Mouse (Mus musculus) liver, postnatal 0 days (tissue): Measurements from ENCODE around the gene Fosl1. TPM values are rescaled to one million over a fixed set of nuclear protein-coding genes. Genes with fewer than 3 reads are reported as not detected.
A peak's percentile ranks its signal among the peaks of the same experiment; 100 is the strongest.

ENCODE experiments used
- ATAC-seq: fragments of 200-750 bp; cut with Nextera tagmentation; 2 replicates; pipeline ENCODE4 v1.8.0; 2017; ENCODE audit warnings: mild to moderate bottlenecking, moderate library complexity
- DNase-seq: peaks from one replicate; pipeline ENCODE4 v3.0.0-alpha.2; 2016
- H3K27ac ChIP-seq: fragments of 300-500 bp; sonication (generic); 2 replicates; pipeline ENCODE4 v1.5.1; 2014; ENCODE audit warnings: antibody characterized with exemption, moderate library complexity, mild to moderate bottlenecking, low read depth
- H3K27me3 ChIP-seq: fragments of 300-500 bp; sonication (generic); 2 replicates; pipeline ENCODE4 v1.6.1; 2014; ENCODE audit warnings: low read length, control low read depth, mixed read lengths; ENCODE audit not compliant: insufficient read depth
- H3K36me3 ChIP-seq: fragments of 300-500 bp; sonication (generic); replicated peaks from 2 replicates; pipeline ENCODE4 v1.6.1; 2014; ENCODE audit warnings: mild to moderate bottlenecking, control low read depth, low read length, moderate library complexity, mixed read lengths; ENCODE audit not compliant: insufficient read depth
- H3K4me1 ChIP-seq: fragments of 300-500 bp; sonication (generic); 2 replicates; pipeline ENCODE4 v1.6.1; 2014; ENCODE audit warnings: antibody characterized with exemption, mild to moderate bottlenecking, control low read depth; ENCODE audit not compliant: insufficient read depth
- H3K4me2 ChIP-seq: fragments of 300-500 bp; sonication (generic); 2 replicates; pipeline ENCODE4 v1.6.1; 2014; ENCODE audit warnings: low read depth, mild to moderate bottlenecking, low read length, moderate library complexity, mixed read lengths
- H3K4me3 ChIP-seq: fragments of 300-500 bp; sonication (generic); 2 replicates; pipeline ENCODE4 v1.5.1; 2014; ENCODE audit warnings: low read depth, low read length
- H3K9ac ChIP-seq: fragments of 300-500 bp; sonication (generic); replicated peaks from 2 replicates; pipeline ENCODE4 v1.6.1; 2014; ENCODE audit warnings: mild to moderate bottlenecking, moderate library complexity
- H3K9me3 ChIP-seq: fragments of 300-500 bp; sonication (generic); 2 replicates; pipeline ENCODE4 v1.6.1; 2016; ENCODE audit warnings: mild to moderate bottlenecking, control low read depth, low read length, mixed read lengths
- CTCF ChIP-seq: sonication (generic); IDR thresholded peaks from 2 replicates; pipeline ENCODE4 v1.5.1; 2016; ENCODE audit warnings: antibody characterized with exemption, low read depth
- EP300 ChIP-seq: IDR thresholded peaks from 2 replicates; pipeline ENCODE4 v1.6.1; 2016; ENCODE audit warnings: antibody characterized with exemption, low read depth, mild to moderate bottlenecking
- WGBS: fragments of 180-500 bp; shearing (Covaris S2); extraction: QIAGEN DNeasy Blood & Tissue Kit; methylation state at CpG from one replicate; pipeline ENCODE4 v1.1.7; 2014; ENCODE audit not compliant: insufficient replicate concordance; 5-methylcytosine and 5-hydroxymethylcytosine counted together
- polyA plus RNA-seq: library from polyadenylated mRNA; unstranded; fragments of >200 nt; fragmentation: Nextera tagmentation; extraction: Ambion mirVana; gene quantifications from 2 replicates; pipeline ENCODE4 v1.2.1, GENCODE M21; 2015

Gene Fosl1
- polyA plus RNA-seq, 1 experiment from 2014 or later: not detected

DNA sequence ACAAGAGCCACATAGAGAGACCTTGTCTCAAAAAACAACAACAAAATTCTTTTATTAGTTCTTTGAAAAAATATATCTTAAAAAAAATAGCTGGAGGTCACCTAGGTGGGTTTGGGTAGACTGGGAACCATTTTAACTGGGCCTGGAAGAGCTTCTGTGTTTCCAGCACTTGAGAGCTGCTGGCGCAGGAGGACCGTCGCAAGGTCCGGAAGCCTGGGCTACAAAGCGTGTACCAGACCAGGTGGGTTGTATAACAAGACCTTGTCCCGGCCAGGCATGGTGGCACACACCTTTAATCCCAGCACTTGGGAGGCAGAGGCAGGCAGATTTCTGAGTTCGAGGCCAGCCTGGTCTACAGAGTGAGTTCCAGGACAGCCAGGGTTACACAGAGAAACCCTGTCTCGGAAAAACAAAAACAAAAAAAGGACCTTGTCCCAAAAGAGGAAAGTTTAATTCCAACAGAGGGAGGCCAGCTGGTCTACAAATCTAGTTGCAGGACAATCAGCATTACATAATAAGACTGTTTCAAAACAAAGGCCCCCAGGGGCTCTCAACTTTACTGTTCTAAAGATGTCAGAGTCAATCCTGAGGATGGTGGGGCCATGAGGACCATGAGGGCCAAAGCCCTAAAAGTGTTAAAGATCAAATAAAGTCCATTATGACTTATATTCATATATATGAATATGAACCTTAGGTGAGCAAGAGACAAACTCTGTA, 28.4 kb upstream of the Fosl1 start:
- DNase-seq (no peak), ATAC-seq (no peak)
- Histone ChIP-seq H3K36me3 (peaks cover 31% of the 10 kb centered on the region), H3K9ac (no peak overlapping the region), H3K4me1 (peaks cover 13% of the 10 kb centered on the region), H3K27me3 (no peaks in the 10 kb centered on the region), H3K4me3 (no peak overlapping the region), H3K27ac (no peak overlapping the region), H3K4me2 (no peak overlapping the region), H3K9me3 (no peaks in the 10 kb centered on the region)
- 92% methylated on average over 8 of the region's 8 CpGs for WGBS
- TF ChIP-seq CTCF (no peak), EP300 (no peak)

DNA sequence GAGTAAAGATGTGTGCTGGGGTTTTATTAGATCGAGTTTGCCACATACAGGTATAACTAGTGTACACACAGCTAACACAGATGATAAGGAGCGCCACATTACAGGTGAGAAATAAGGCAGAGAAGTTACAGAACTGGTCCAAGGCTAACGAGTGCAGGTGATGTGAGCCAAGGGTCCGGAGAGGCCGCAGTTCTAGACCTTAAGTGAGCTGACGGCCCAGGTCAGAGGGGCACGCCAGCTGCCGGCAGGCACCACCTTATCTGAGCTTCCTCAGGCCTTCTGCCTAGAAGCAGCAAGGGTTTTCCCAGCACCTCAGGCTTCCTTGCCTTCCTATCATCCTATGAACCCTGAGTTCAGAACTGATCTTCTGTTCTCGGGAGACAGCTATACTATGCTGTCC, 27.7 kb upstream of the Fosl1 start:
- Histone ChIP-seq H3K27ac (no peak overlapping the region), H3K9ac (no peak overlapping the region), H3K36me3 (peaks cover 31% of the 10 kb centered on the region), H3K9me3 (no peaks in the 10 kb centered on the region), H3K4me3 (no peak overlapping the region), H3K4me1 (peaks cover 11% of the 10 kb centered on the region), H3K27me3 (no peaks in the 10 kb centered on the region), H3K4me2 (no peak overlapping the region)
- ATAC-seq: no peak
- no peak for TF ChIP-seq EP300
- TF ChIP-seq CTCF: no peak
- DNase-seq: no peak
- 73% methylated on average over 9 of the region's 9 CpGs for WGBS

DNA sequence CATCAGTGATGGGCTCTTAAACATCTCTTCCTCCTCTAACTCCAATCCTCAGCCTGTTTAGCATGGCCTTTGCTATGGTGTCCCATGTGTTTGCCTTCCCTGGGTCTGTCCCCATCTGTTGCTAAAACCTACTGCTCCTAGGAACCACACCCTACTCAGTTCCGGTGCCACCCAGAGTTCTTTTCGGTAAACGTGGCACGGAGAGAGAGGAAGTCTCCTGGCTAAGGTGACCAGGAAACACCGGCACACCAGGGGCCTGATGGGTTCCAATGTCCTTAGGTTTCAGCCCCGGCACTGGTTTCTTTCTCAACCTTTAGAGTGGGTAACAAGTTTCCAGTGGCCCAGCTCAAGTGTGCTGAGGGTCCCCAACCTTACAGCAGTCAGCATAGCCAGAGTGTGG, 26.8 kb upstream of the Fosl1 start:
- Histone ChIP-seq H3K27ac (no peak overlapping the region), H3K9ac (no peak overlapping the region), H3K4me3 (no peak overlapping the region), H3K9me3 (no peaks in the 10 kb centered on the region), H3K27me3 (no peaks in the 10 kb centered on the region), H3K36me3 (peaks cover 31% of the 10 kb centered on the region), H3K4me2 (no peak overlapping the region), H3K4me1 (peaks cover 11% of the 10 kb centered on the region)
- TF ChIP-seq EP300: no peak
- no peak for TF ChIP-seq CTCF
- no peak for DNase-seq
- 78% methylated on average over 6 of the region's 6 CpGs for WGBS
- ATAC-seq: no peak

DNA sequence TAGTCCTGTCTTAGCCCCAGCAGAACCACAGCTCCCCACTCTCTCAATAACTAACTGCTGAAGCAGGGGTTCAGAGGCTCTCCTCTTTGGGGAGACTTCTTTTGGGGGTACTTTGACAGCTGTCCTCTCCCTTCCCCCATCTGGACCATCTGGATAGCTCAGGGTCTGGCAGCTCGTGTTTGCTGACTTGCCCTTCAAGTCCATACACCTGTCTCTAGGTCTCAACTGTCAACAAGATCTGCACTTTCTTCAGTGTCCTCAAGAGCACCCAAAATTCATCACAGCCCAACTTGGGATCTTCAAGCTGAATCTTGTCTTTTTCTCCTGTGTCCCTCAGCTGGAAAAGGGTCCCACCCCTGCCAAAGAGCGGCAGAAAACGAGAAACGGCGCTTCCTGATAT, 25.6 kb upstream of the Fosl1 start:
- Histone ChIP-seq H3K4me1 (peaks cover 19% of the 10 kb centered on the region), H3K4me3 (no peak overlapping the region), H3K9ac (no peak overlapping the region), H3K4me2 (no peak overlapping the region), H3K27me3 (no peaks in the 10 kb centered on the region), H3K27ac (no peak overlapping the region), H3K36me3 (peaks cover 37% of the 10 kb centered on the region), H3K9me3 (no peaks in the 10 kb centered on the region)
- 83% methylated on average over 5 of the region's 5 CpGs for WGBS
- TF ChIP-seq CTCF: no peak
- TF ChIP-seq EP300: no peak
- DNase-seq: no peak
- no peak for ATAC-seq

DNA sequence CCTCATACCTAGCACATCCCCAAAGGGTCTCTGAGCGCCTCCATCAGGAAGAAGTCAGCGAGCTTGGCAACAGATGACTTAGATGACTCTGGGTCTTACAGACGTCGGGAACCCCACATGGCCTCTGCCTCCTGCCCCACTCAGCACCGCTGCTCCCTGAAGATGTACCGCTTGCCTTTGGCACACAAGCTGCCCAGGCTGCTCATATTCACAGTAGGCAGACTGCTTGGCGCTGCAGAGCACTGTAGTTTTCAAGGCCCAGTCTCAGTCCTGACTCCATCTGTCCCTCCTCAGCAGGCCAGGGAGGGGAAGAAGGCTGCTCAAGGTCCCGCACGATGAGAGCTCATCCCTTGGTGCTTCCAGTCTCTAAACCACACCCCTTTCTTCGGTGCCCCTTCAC, 25.1 kb upstream of the Fosl1 start:
- no peak for ATAC-seq
- H3K9me3 ChIP-seq: no peaks in the 10 kb centered on the region
- no peak overlapping the region for H3K4me2 ChIP-seq
- no peak overlapping the region for H3K4me3 ChIP-seq
- WGBS: 88% methylated on average over 10 of the region's 10 CpGs
- H3K9ac ChIP-seq: no peak overlapping the region
- TF ChIP-seq CTCF: no peak
- TF ChIP-seq EP300: no peak
- peaks cover 22% of the 10 kb centered on the region for H3K4me1 ChIP-seq
- H3K27me3 ChIP-seq: no peaks in the 10 kb centered on the region
- H3K36me3 ChIP-seq: peaks cover 38% of the 10 kb centered on the region
- DNase-seq: no peak
- no peak overlapping the region for H3K27ac ChIP-seq

DNA sequence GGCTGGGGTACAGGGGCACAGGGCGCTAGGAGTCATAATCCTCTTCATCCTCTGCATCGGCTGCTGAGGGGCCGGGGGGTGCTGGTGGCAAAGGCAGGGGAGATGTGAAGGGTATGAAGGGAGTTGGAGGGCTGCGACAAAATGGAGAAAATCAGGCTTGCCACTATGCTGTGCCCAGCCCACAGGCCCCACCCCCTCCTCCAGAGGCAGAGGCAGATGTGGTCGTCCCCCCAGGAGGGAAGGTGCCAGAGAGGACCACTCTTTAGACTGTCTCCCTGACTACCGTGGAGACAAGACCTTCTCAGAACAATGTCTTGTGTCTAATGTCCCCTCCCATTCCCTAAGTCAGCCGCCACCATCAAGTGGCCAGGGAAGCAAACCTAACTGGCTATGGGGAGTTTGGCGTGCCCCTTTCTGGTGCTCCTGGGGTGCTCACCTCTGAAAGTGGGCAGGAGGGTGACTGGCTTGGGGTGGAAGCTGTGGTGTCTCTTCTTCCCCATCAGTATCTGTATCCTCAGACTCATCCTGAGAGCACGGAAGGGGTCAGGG, 24.4 kb upstream of the Fosl1 start:
- WGBS: 84% methylated on average over 9 of the region's 9 CpGs
- H3K4me3 ChIP-seq: no peak overlapping the region
- no peaks in the 10 kb centered on the region for H3K9me3 ChIP-seq
- H3K4me2 ChIP-seq: no peak overlapping the region; the same call in 1 of the 2 replicates
- H3K36me3 ChIP-seq: peaks cover 31% of the 10 kb centered on the region
- peak overlapping the region; percentile 94; the same call in 1 of the 2 replicates for H3K9ac ChIP-seq
- ATAC-seq: no peak
- no peak for DNase-seq
- TF ChIP-seq CTCF (no peak), EP300 (no peak)
- no peaks in the 10 kb centered on the region for H3K27me3 ChIP-seq
- H3K4me1 ChIP-seq: peaks cover 22% of the 10 kb centered on the region
- no peak overlapping the region for H3K27ac ChIP-seq
